In genomic region chr19:8952241-8952640, GRCm38 (mm10) we compare ENCODE assay signal across 12 mouse cellular contexts. TPM values are rescaled to one million over a fixed set of nuclear protein-coding genes. Genes with fewer than 3 reads are reported as not detected.
DNase-seq lines count a peak whose midpoint lies in the region; ATAC-seq and TF ChIP-seq lines count a peak whose summit lies in the region.
"Had no signal": no experiment of that assay in that cellular context is flagged by ENCODE, and none has a peak within 500 bp of the region (broad histone marks: within the 10 kb centered on the region; RNA-seq: fewer than 3 reads in every experiment).

No protein-coding gene starts in this region.

- WGBS in forebrain, embryonic 11.5 days: 86% methylated on average over 9 of the region's 9 CpGs
- WGBS in hindbrain, postnatal 0 days: 78% methylated on average over 9 of the region's 9 CpGs
- WGBS in midbrain, embryonic 15.5 days: 74% methylated on average over 9 of the region's 9 CpGs

- H3K9me3 ChIP-seq in forebrain, embryonic 11.5 days (ENCODE audit: control insufficient read depth, low read length): no peaks in the 10 kb centered on the region
- no peaks in the 10 kb centered on the region for H3K9me3 ChIP-seq in hindbrain, postnatal 0 days (ENCODE audit: low read length)
- no peaks in the 10 kb centered on the region for H3K9me3 ChIP-seq in midbrain, embryonic 15.5 days

- peaks cover 27% of the 10 kb centered on the region for H3K36me3 ChIP-seq in forebrain, embryonic 11.5 days (ENCODE audit: control insufficient read depth, insufficient read depth, low read length)
- H3K36me3 ChIP-seq in hindbrain, postnatal 0 days (ENCODE audit: insufficient read depth, low read length): peaks cover 37% of the 10 kb centered on the region
- peaks cover 35% of the 10 kb centered on the region for H3K36me3 ChIP-seq in midbrain, embryonic 15.5 days (replicated peaks)

- DNase-seq in left cerebral cortex, adult 2 months (ENCODE audit: extremely low spot score in 1 of 2, low spot score in 2 of 2): no peak
- no peak for DNase-seq in left cerebral cortex, postnatal 4 days
- DNase-seq in forebrain, embryonic 11.5 days (ENCODE audit: low spot score): peak; percentile 54
- peak; percentile 27 for DNase-seq in hindbrain, postnatal 0 days (ENCODE audit: low spot score)
- no peak for DNase-seq in embryo, embryonic 10 days (ENCODE audit: low spot score)
- DNase-seq in heart, postnatal 25 days (ENCODE audit: low spot score): no peak
- DNase-seq: adrenal gland, postnatal 10 days; gastrocnemius, postnatal 14 days had no signal

- no peak for ATAC-seq in forebrain, embryonic 11.5 days (replicated peaks; ENCODE audit: low FRiP score)
- no peak for ATAC-seq in hindbrain, postnatal 0 days
- no peak for ATAC-seq in midbrain, embryonic 15.5 days (replicated peaks)
- no peak for ATAC-seq in monocyte, adult 5-6 weeks (replicated peaks; ENCODE audit: insufficient number of reproducible peaks, low FRiP score, low TSS enrichment, poor library complexity, severe bottlenecking)
- ATAC-seq: lung, postnatal 0 days had no signal

- H3K4me2 ChIP-seq in forebrain, embryonic 11.5 days (ENCODE audit: low read depth, low read length, severe bottlenecking): no peak overlapping the region
- H3K4me2 ChIP-seq in hindbrain, postnatal 0 days (ENCODE audit: low read depth, low read length): no peak overlapping the region
- no peak overlapping the region for H3K4me2 ChIP-seq in midbrain, embryonic 15.5 days

- H3K4me1 ChIP-seq in forebrain, embryonic 11.5 days (replicated peaks; ENCODE audit: control insufficient read depth, insufficient read depth, low read length): peaks cover 7% of the 10 kb centered on the region
- 0 out of 2 replicates have a peak, but pooled peaks cover 12% of the 10 kb centered on the region for H3K4me1 ChIP-seq in hindbrain, postnatal 0 days (ENCODE audit: insufficient read depth, low read length)
- H3K4me1 ChIP-seq in midbrain, embryonic 15.5 days: peaks cover 31% of the 10 kb centered on the region

- no peak for TF ChIP-seq CTCF in left cerebral cortex, adult 2 months (IDR thresholded peaks at IDR 0.05)
- TF ChIP-seq CTCF in hindbrain, postnatal 0 days (IDR thresholded peaks at IDR 0.05; ENCODE audit: low read depth): no peak

- H3K27ac ChIP-seq in left cerebral cortex, adult 2 months: peak overlapping the region; percentile 64; the same call in 1 of the 2 replicates
- no peak overlapping the region; the same call in 1 of the 2 replicates for H3K27ac ChIP-seq in forebrain, embryonic 11.5 days (ENCODE audit: low read depth, low read length)
- peak overlapping the region; percentile 88 for H3K27ac ChIP-seq in hindbrain, postnatal 0 days
- H3K27ac ChIP-seq in midbrain, embryonic 15.5 days: peak overlapping the region; percentile 89
- H3K27ac ChIP-seq: kidney, postnatal 0 days had no signal

- H3K4me3 ChIP-seq in left cerebral cortex, adult 2 months: no peak overlapping the region
- H3K4me3 ChIP-seq in forebrain, embryonic 11.5 days (ENCODE audit: low read depth, low read length): no peak overlapping the region
- no peak overlapping the region for H3K4me3 ChIP-seq in hindbrain, postnatal 0 days (ENCODE audit: low read length)
- no peak overlapping the region for H3K4me3 ChIP-seq in midbrain, embryonic 15.5 days

- no peak overlapping the region for H3K9ac ChIP-seq in forebrain, embryonic 11.5 days (ENCODE audit: low read length)
- no peak overlapping the region; the same call in 1 of the 2 replicates for H3K9ac ChIP-seq in hindbrain, postnatal 0 days (replicated peaks; ENCODE audit: low read length)
- no peak overlapping the region for H3K9ac ChIP-seq in midbrain, embryonic 15.5 days

- H3K27me3 ChIP-seq in forebrain, embryonic 11.5 days (ENCODE audit: control insufficient read depth, insufficient read depth, low read length): no peaks in the 10 kb centered on the region
- H3K27me3 ChIP-seq in hindbrain, postnatal 0 days (ENCODE audit: insufficient read depth, low read length): no peaks in the 10 kb centered on the region
- H3K27me3 ChIP-seq in midbrain, embryonic 15.5 days (replicated peaks): no peaks in the 10 kb centered on the region

- intact Hi-C loops in left cerebral cortex, adult 2 months (cut with DNase I): loop anchor here (1.0 kb wide), 1 partner anchor 9 kb away; no protein-coding TSS in a partner anchor
- intact Hi-C loops in left cerebral cortex, postnatal 4 days (cut with DNase I): no loop called here
- intact Hi-C loops in heart, postnatal 25 days (cut with DNase I): no loop called here

RNA-seq across cellular contexts. Expression of gene Tut1, which starts 1.4 kb away (rescaled TPM):
- total RNA-seq in left cerebral cortex, adult 2 months (2021): 10 to 100 TPM; 21.4 to 22.4 TPM
- total RNA-seq in left cerebral cortex, postnatal 4 days (2021): 10 to 100 TPM; 17.5 to 20.0 TPM
- 34.4 and 35.5 TPM in 2 replicates for polyA plus RNA-seq in forebrain, embryonic 11.5 days (2014; fragmentation: Nextera tagmentation; extraction: Ambion mirVana)
- total RNA-seq in hindbrain, postnatal 0 days (2014; rRNA removed): 20.8 and 23.4 TPM in 2 replicates
- polyA plus RNA-seq in hindbrain, postnatal 0 days (2015; fragmentation: Nextera tagmentation; extraction: Ambion mirVana): 16.0 and 16.2 TPM in 2 replicates
- polyA plus RNA-seq in midbrain, embryonic 15.5 days (2015; fragmentation: Nextera tagmentation; extraction: Ambion mirVana): 27.5 and 30.5 TPM in 2 replicates
- total RNA-seq in heart, postnatal 25 days (2021): 1 to 10 TPM; 7.2 to 8.8 TPM
- total RNA-seq in monocyte, adult 5-6 weeks (2017): 14.8 to 16.9 TPM (median 16.7 TPM) in 3 replicates

RNA-seq across cellular contexts. Expression of gene Mta2, which starts 10.6 kb away (rescaled TPM):
- 10 to 100 TPM; 55.5 to 55.6 TPM for total RNA-seq in left cerebral cortex, adult 2 months (2021)
- 10 to 100 TPM; 75.4 to 79.6 TPM for total RNA-seq in left cerebral cortex, postnatal 4 days (2021)
- polyA plus RNA-seq in forebrain, embryonic 11.5 days (2014; fragmentation: Nextera tagmentation; extraction: Ambion mirVana): 62.6 and 63.2 TPM in 2 replicates
- 65.1 and 71.4 TPM in 2 replicates for total RNA-seq in hindbrain, postnatal 0 days (2014; rRNA removed)
- polyA plus RNA-seq in hindbrain, postnatal 0 days (2015; fragmentation: Nextera tagmentation; extraction: Ambion mirVana): 75.2 and 78.8 TPM in 2 replicates
- 119 and 121 TPM in 2 replicates for polyA plus RNA-seq in midbrain, embryonic 15.5 days (2015; fragmentation: Nextera tagmentation; extraction: Ambion mirVana)
- total RNA-seq in heart, postnatal 25 days (2021): 10 to 100 TPM; 29.5 to 32.3 TPM
- total RNA-seq in monocyte, adult 5-6 weeks (2017): 129 to 201 TPM (median 158 TPM) in 3 replicates

RNA-seq across cellular contexts. Expression of gene Eef1g, which starts 14.6 kb away (rescaled TPM):
- 100 to 1,000 TPM; 228 to 236 TPM for total RNA-seq in left cerebral cortex, adult 2 months (2021)
- 100 to 1,000 TPM; 385 to 398 TPM for total RNA-seq in left cerebral cortex, postnatal 4 days (2021)
- polyA plus RNA-seq in forebrain, embryonic 11.5 days (2014; fragmentation: Nextera tagmentation; extraction: Ambion mirVana): 467 and 472 TPM in 2 replicates
- total RNA-seq in hindbrain, postnatal 0 days (2014; rRNA removed): 442 and 469 TPM in 2 replicates
- polyA plus RNA-seq in hindbrain, postnatal 0 days (2015; fragmentation: Nextera tagmentation; extraction: Ambion mirVana): 256 and 260 TPM in 2 replicates
- polyA plus RNA-seq in midbrain, embryonic 15.5 days (2015; fragmentation: Nextera tagmentation; extraction: Ambion mirVana): 287 and 295 TPM in 2 replicates
- total RNA-seq in heart, postnatal 25 days (2021): 100 to 1,000 TPM; 241 to 256 TPM
- 313 to 352 TPM (median 341 TPM) in 3 replicates for total RNA-seq in monocyte, adult 5-6 weeks (2017)

RNA-seq across cellular contexts. Expression of gene Eml3, which starts 22.9 kb away (rescaled TPM):
- total RNA-seq in left cerebral cortex, adult 2 months (2021): 10 to 100 TPM; 11.0 to 13.7 TPM
- 10 to 100 TPM in 1 of 2 experiments, 1 to 10 TPM in 1; 9.4 to 11.6 TPM for total RNA-seq in left cerebral cortex, postnatal 4 days (2021)
- polyA plus RNA-seq in forebrain, embryonic 11.5 days (2014; fragmentation: Nextera tagmentation; extraction: Ambion mirVana): 11.2 and 12.2 TPM in 2 replicates
- total RNA-seq in hindbrain, postnatal 0 days (2014; rRNA removed): 8.3 and 8.6 TPM in 2 replicates
- polyA plus RNA-seq in hindbrain, postnatal 0 days (2015; fragmentation: Nextera tagmentation; extraction: Ambion mirVana): 11.0 and 11.8 TPM in 2 replicates
- 10.5 and 13.4 TPM in 2 replicates for polyA plus RNA-seq in midbrain, embryonic 15.5 days (2015; fragmentation: Nextera tagmentation; extraction: Ambion mirVana)
- total RNA-seq in heart, postnatal 25 days (2021): 1 to 10 TPM; 8.9 to 9.1 TPM
- 39.3 to 101 TPM (median 62.5 TPM) in 3 replicates for total RNA-seq in monocyte, adult 5-6 weeks (2017)

RNA-seq across cellular contexts. Expression of gene Rom1, which starts 23.1 kb away (rescaled TPM):
- total RNA-seq in left cerebral cortex, adult 2 months (2021): 1 to 10 TPM; 5.6 to 7.2 TPM
- total RNA-seq in left cerebral cortex, postnatal 4 days (2021): 1 to 10 TPM; 1.4 to 1.7 TPM
- 1.7 and 1.8 TPM in 2 replicates for polyA plus RNA-seq in forebrain, embryonic 11.5 days (2014; fragmentation: Nextera tagmentation; extraction: Ambion mirVana)
- total RNA-seq in hindbrain, postnatal 0 days (2014; rRNA removed): 5.7 and 6.0 TPM in 2 replicates
- polyA plus RNA-seq in hindbrain, postnatal 0 days (2015; fragmentation: Nextera tagmentation; extraction: Ambion mirVana): 3.5 and 4.0 TPM in 2 replicates
- polyA plus RNA-seq in midbrain, embryonic 15.5 days (2015; fragmentation: Nextera tagmentation; extraction: Ambion mirVana): 1.9 and 2.4 TPM in 2 replicates
- total RNA-seq in heart, postnatal 25 days (2021): 10 to 100 TPM; 22.0 to 23.6 TPM
- 2.1 to 7.6 TPM (median 3.6 TPM) in 3 replicates for total RNA-seq in monocyte, adult 5-6 weeks (2017)

Comparison
In these comparisons a context has a peak if more than half of its experiments do, and no peak if none do; other contexts are left out.
1. DNase-seq: peak in forebrain, embryonic 11.5 days (single experiment) and hindbrain, postnatal 0 days (single experiment); none in left cerebral cortex, adult 2 months (0 of 2), left cerebral cortex, postnatal 4 days (single experiment), embryo, embryonic 10 days (single experiment) and heart, postnatal 25 days (single experiment).